Mouse (Mus musculus): Measurements from ENCODE around the gene Bsn. TPM values are rescaled to one million over a fixed set of nuclear protein-coding genes. Genes with fewer than 3 reads are reported as not detected.

The Bsn gene
- polyA plus RNA-seq, 1 experiment from 2014 or later, result 5.3 TPM

- DNase-seq (ENCODE audit: low spot score) (no peak), ATAC-seq (no peak)
- 89% methylated on average over 6 of the region's 6 CpGs for WGBS
- Histone ChIP-seq H3K36me3 (ENCODE audit: control insufficient read depth, insufficient read depth, low read length) (peaks cover 82% of the 10 kb centered on the region), H3K27ac (ENCODE audit: low read depth, low read length) (no peak overlapping the region), H3K27me3 (replicated peaks; ENCODE audit: control insufficient read depth, insufficient read depth, low read length) (no peaks in the 10 kb centered on the region), H3K4me2 (ENCODE audit: low read length) (no peak overlapping the region), H3K9ac (ENCODE audit: low read length) (no peak overlapping the region), H3K4me1 (ENCODE audit: control insufficient read depth, insufficient read depth, low read length) (no peaks in the 10 kb centered on the region), H3K4me3 (ENCODE audit: low read depth, low read length) (no peak overlapping the region), H3K9me3 (replicated peaks; ENCODE audit: control insufficient read depth, low read length) (no peaks in the 10 kb centered on the region)
Measured at GRCm38 (mm10) chr9:108055661-108056237, 134.4 kb downstream of the Bsn start.

DNA sequence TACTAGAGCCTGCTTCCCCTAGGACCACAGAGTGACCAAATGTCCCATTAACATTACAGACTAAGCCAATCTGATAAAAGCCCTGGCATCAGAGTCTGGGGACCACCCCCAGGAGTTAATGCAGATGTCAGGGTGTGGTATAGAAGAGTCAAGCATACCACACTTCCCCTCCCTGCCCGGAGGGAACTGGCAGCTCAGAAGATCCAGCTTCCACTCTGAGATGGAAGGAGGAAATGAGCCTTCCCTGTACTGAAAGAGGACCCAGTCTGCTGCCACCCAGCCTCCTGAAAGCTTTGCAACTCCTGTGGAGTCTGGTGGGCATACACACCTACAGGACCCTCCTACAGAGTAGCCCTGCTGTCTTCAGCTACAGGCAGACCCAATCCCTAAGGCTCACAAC lies 135.1 kb downstream of the Bsn start:
- peaks cover 82% of the 10 kb centered on the region for H3K36me3 ChIP-seq (ENCODE audit: control insufficient read depth, insufficient read depth, low read length)
- WGBS, result 85% methylated on average over 1 of the region's 1 CpGs
- no peak for ATAC-seq

DNA sequence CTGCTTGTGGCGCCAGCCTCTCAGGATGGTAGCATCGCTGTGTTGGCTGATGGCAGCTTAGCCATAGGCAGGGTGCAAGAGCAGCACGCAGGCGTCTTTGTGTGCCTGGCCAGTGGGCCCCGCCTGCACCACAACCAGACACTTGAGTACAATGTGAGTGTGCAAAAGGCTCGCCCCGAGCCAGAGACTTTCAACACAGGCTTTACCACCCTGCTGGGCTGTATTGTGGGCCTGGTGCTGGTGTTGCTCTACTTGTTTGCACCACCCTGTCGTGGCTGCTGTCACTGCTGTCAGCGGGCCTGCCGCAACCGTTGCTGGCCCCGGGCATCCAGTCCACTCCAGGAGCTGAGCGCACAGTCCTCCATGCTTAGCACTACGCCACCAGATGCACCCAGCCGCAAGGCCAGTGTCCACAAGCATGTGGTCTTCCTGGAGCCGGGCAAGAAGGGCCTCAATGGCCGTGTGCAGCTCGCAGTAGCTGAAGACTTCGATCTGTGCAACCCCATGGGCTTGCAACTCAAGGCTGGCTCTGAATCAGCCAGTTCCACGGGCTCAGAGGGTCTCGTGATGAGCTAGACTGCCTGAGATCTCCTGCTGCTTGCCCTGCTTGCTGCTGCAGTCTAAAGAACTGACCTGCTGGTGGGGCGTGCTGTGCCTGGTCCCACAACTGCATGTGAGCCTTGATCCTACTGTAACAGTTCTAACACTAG lies 135.7 kb downstream of the Bsn start:
- peaks cover 76% of the 10 kb centered on the region for H3K36me3 ChIP-seq (ENCODE audit: control insufficient read depth, insufficient read depth, low read length)

More for the DNA sequence above, 135.1 kb downstream of the Bsn start:
- DNase-seq (ENCODE audit: low spot score), result no peak
- H3K4me2 ChIP-seq (ENCODE audit: low read length), result no peak overlapping the region
- no peaks in the 10 kb centered on the region for H3K9me3 ChIP-seq (replicated peaks; ENCODE audit: control insufficient read depth, low read length)
- no peak overlapping the region for H3K27ac ChIP-seq (ENCODE audit: low read depth, low read length)
- H3K27me3 ChIP-seq (replicated peaks; ENCODE audit: control insufficient read depth, insufficient read depth, low read length), result no peaks in the 10 kb centered on the region
- H3K4me3 ChIP-seq (ENCODE audit: low read depth, low read length), result no peak overlapping the region
- H3K9ac ChIP-seq (ENCODE audit: low read length), result no peak overlapping the region
- H3K4me1 ChIP-seq (ENCODE audit: control insufficient read depth, insufficient read depth, low read length), result no peaks in the 10 kb centered on the region

DNA sequence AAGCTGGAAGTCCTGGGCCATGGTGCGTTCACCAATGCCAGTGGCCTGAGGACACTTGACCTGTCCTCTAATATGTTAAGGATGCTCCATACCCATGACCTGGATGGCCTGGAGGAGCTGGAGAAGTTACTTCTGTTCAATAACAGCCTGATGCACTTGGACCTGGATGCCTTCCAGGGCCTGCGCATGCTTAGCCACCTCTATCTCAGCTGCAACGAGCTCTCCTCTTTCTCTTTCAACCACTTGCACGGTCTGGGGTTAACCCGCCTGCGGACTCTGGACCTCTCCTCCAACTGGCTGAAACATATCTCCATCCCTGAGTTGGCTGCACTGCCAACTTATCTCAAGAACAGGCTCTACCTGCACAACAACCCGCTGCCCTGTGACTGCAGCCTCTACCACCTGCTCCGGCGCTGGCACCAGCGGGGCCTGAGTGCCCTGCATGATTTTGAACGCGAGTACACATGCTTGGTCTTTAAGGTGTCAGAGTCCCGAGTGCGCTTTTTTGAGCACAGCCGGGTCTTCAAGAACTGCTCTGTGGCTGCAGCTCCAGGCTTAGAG lies 136.4 kb downstream of the Bsn start:
- H3K4me1 ChIP-seq (ENCODE audit: control insufficient read depth, insufficient read depth, low read length), result peaks cover 5% of the 10 kb centered on the region; the same call in 1 of the 2 replicates
- no peak overlapping the region for H3K4me2 ChIP-seq (ENCODE audit: low read length)
- no peaks in the 10 kb centered on the region for H3K27me3 ChIP-seq (replicated peaks; ENCODE audit: control insufficient read depth, insufficient read depth, low read length)
- no peak for ATAC-seq
- no peak overlapping the region for H3K27ac ChIP-seq (ENCODE audit: low read depth, low read length)
- no peaks in the 10 kb centered on the region for H3K9me3 ChIP-seq (replicated peaks; ENCODE audit: control insufficient read depth, low read length)
- DNase-seq (ENCODE audit: low spot score), result no peak
- peaks cover 71% of the 10 kb centered on the region for H3K36me3 ChIP-seq (ENCODE audit: control insufficient read depth, insufficient read depth, low read length)
- no peak overlapping the region for H3K4me3 ChIP-seq (ENCODE audit: low read depth, low read length)
- H3K9ac ChIP-seq (ENCODE audit: low read length), result no peak overlapping the region
- WGBS, result 95% methylated on average over 15 of the region's 15 CpGs

More for the DNA sequence above, 135.7 kb downstream of the Bsn start:
- Histone ChIP-seq H3K4me1 (ENCODE audit: control insufficient read depth, insufficient read depth, low read length) (peaks cover 4% of the 10 kb centered on the region; the same call in 1 of the 2 replicates), H3K9ac (ENCODE audit: low read length) (no peak overlapping the region), H3K27ac (ENCODE audit: low read depth, low read length) (no peak overlapping the region), H3K4me2 (ENCODE audit: low read length) (no peak overlapping the region), H3K27me3 (replicated peaks; ENCODE audit: control insufficient read depth, insufficient read depth, low read length) (no peaks in the 10 kb centered on the region), H3K4me3 (ENCODE audit: low read depth, low read length) (no peak overlapping the region), H3K9me3 (replicated peaks; ENCODE audit: control insufficient read depth, low read length) (no peaks in the 10 kb centered on the region)
- ATAC-seq (no peak), DNase-seq (ENCODE audit: low spot score) (no peak)
- WGBS, result 86% methylated on average over 22 of the region's 22 CpGs

DNA sequence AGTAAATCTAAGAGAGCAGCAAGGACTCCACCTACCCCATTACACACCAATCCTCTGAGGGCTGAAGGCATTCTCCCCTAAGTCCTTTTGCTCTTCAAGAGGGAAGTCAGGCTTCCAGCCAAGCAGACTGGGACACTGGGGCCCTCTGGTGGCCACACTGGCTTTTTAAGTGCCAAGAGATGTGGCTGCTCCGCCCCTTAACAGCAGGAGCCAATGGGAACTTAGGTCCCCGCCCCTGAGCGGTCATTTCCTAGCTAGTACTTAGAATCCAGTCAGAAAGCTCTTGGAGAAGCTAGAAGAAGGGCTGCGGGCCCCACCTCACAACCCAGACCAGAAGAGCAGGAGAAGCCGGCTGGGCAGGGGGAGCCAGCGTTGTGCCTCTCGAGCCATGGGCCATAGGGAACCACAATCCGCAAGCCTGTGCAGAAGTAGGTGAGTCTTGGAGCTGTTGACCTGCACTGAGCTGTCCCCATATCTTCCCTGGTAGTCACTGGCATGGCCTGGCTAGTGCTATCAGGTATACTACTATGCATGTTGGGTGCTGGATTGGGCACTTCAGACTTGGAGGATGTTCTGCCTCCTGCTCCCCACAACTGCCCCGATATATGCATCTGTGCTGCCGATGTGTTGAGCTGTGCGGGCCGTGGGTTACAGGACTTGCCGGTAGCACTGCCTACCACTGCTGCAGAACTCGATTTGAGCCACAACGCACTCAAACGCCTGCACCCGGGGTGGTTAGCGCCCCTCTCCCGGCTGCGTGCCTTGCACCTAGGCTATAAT lies 137.1 kb downstream of the Bsn start, which contains the start of gene Amigo3:
Gene Amigo3, plus strand, starts transcription at position 275 of the 780 bp plus-strand sequence.
- Histone ChIP-seq H3K27me3 (replicated peaks; ENCODE audit: control insufficient read depth, insufficient read depth, low read length) (no peaks in the 10 kb centered on the region), H3K36me3 (ENCODE audit: control insufficient read depth, insufficient read depth, low read length) (peaks cover 65% of the 10 kb centered on the region), H3K4me3 (ENCODE audit: low read depth, low read length) (no peak within 1 kb of the TSS), H3K9ac (ENCODE audit: low read length) (no peak within 1 kb of the TSS), H3K9me3 (replicated peaks; ENCODE audit: control insufficient read depth, low read length) (no peaks in the 10 kb centered on the region), H3K4me2 (ENCODE audit: low read length) (0 out of 2 replicates have a peak within 1 kb of the TSS, but pooled peaks have one; percentile 16), H3K4me1 (ENCODE audit: control insufficient read depth, insufficient read depth, low read length) (peaks cover 9% of the 10 kb centered on the region), H3K27ac (ENCODE audit: low read depth, low read length) (no peak within 1 kb of the TSS)
- ATAC-seq (peak; percentile 38), DNase-seq (ENCODE audit: low spot score) (peak; percentile 97)
- 60% methylated on average over 20 of the region's 20 CpGs for WGBS

DNA sequence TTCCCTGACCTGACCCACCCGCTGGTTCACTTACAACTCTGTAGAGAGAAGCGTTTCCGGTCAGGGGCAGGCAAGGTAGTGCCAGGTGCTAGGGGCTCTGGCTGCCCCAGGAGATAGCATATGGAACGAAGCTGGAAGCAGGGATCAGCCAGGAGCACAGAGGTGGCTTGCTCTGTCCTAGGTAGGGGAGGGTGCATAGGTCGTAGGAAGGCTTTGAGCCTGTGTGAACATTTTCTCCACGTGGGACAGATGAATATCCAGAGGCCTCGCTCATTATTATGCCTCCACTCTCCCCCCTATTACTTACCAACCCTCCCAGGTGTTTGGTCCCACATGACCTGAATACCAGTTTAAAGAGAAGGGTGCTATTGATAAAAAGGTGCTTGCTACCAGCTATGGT lies 137.8 kb downstream of the Bsn start:
- Histone ChIP-seq H3K36me3 (ENCODE audit: control insufficient read depth, insufficient read depth, low read length) (peaks cover 62% of the 10 kb centered on the region), H3K27me3 (replicated peaks; ENCODE audit: control insufficient read depth, insufficient read depth, low read length) (no peaks in the 10 kb centered on the region), H3K4me3 (ENCODE audit: low read depth, low read length) (no peak overlapping the region), H3K4me1 (ENCODE audit: control insufficient read depth, insufficient read depth, low read length) (peaks cover 9% of the 10 kb centered on the region), H3K9ac (ENCODE audit: low read length) (no peak overlapping the region), H3K9me3 (replicated peaks; ENCODE audit: control insufficient read depth, low read length) (no peaks in the 10 kb centered on the region), H3K4me2 (ENCODE audit: low read length) (no peak overlapping the region), H3K27ac (ENCODE audit: low read depth, low read length) (no peak overlapping the region)
- ATAC-seq (no peak), DNase-seq (ENCODE audit: low spot score) (no peak)
- 78% methylated on average over 7 of the region's 7 CpGs for WGBS

DNA sequence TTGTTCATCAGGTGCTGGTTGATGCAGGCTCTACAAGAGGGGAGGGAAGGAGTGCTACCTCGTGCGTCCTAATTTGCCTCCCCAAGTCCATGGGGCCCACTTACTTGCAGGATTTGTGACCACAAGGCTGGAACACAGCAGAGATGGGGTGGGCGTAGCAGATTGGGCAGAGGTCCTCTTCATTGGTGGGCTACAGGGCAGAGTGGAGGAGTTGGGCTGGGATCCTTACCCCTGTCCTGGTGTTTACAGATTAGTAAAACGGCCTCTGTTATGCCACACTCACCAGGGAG lies 138.3 kb downstream of the Bsn start:
- Histone ChIP-seq H3K4me2 (ENCODE audit: low read length) (no peak overlapping the region), H3K27me3 (replicated peaks; ENCODE audit: control insufficient read depth, insufficient read depth, low read length) (no peaks in the 10 kb centered on the region), H3K4me1 (ENCODE audit: control insufficient read depth, insufficient read depth, low read length) (peaks cover 9% of the 10 kb centered on the region), H3K9ac (ENCODE audit: low read length) (no peak overlapping the region), H3K9me3 (replicated peaks; ENCODE audit: control insufficient read depth, low read length) (no peaks in the 10 kb centered on the region), H3K27ac (ENCODE audit: low read depth, low read length) (no peak overlapping the region), H3K4me3 (ENCODE audit: low read depth, low read length) (no peak overlapping the region), H3K36me3 (ENCODE audit: control insufficient read depth, insufficient read depth, low read length) (peaks cover 62% of the 10 kb centered on the region)
- 85% methylated on average over 4 of the region's 4 CpGs for WGBS
- ATAC-seq, result no peak
- DNase-seq (ENCODE audit: low spot score), result no peak

DNA sequence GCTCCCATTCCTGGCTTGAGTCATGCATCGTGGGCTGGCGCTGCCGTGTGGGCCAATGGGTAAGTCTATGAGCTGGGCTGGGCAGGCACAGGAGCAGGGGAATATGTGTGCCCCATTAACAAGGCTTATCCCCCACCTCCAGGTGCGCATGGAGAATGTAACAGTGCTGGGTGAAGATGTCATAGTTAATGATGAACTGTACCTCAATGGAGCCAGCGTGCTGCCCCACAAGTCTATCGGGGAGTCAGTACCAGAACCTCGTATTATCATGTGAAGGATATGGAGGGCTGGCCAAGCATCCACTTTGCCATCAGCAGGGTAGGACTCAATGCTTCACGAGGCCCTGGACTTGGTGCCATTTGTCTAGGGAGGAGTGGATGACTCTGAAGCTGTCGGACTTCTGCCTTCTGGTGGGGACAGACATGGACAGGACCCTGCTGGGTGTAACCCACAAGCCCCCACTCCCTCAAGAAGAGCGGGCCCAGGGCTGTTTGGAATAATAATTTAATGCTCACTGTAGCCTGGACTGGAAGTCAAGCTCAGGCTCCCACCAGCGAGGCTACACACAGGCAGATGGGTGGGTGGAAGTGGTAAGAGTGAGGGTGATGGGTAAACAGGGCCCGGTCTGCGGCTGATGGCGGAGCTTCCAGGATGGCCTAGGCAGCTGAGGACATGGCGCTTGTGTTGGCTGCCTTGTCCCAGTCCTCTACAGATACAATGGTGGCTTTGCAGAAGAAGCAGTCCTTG lies 138.8 kb downstream of the Bsn start:
- Histone ChIP-seq H3K4me3 (ENCODE audit: low read depth, low read length) (no peak overlapping the region), H3K4me2 (ENCODE audit: low read length) (no peak overlapping the region), H3K36me3 (ENCODE audit: control insufficient read depth, insufficient read depth, low read length) (peaks cover 62% of the 10 kb centered on the region), H3K27ac (ENCODE audit: low read depth, low read length) (no peak overlapping the region), H3K9me3 (replicated peaks; ENCODE audit: control insufficient read depth, low read length) (no peaks in the 10 kb centered on the region), H3K4me1 (ENCODE audit: control insufficient read depth, insufficient read depth, low read length) (peaks cover 9% of the 10 kb centered on the region), H3K9ac (ENCODE audit: low read length) (no peak overlapping the region), H3K27me3 (replicated peaks; ENCODE audit: control insufficient read depth, insufficient read depth, low read length) (no peaks in the 10 kb centered on the region)
- WGBS, result 95% methylated on average over 15 of the region's 15 CpGs
- no peak for ATAC-seq
- no peak for DNase-seq (ENCODE audit: low spot score)
